Comparison of ENCODE assay signal across 8 mouse cellular contexts in genomic region chr11:36526381-36526780, GRCm38 (mm10).
DNase-seq lines count a peak whose midpoint lies in the region; ATAC-seq lines count a peak whose summit lies in the region.

No protein-coding gene starts in this region.

- H3K4me2 ChIP-seq in embryonic facial prominence, embryonic 15.5 days (replicated peaks), result no peak overlapping the region
- H3K4me2 ChIP-seq in heart, embryonic 15.5 days, result no peak overlapping the region

- no peak overlapping the region for H3K27ac ChIP-seq in embryonic facial prominence, embryonic 15.5 days (replicated peaks)
- no peak overlapping the region for H3K27ac ChIP-seq in heart, embryonic 15.5 days

- H3K36me3 ChIP-seq in embryonic facial prominence, embryonic 15.5 days, result no peaks in the 10 kb centered on the region
- no peaks in the 10 kb centered on the region for H3K36me3 ChIP-seq in heart, embryonic 15.5 days

- no peaks in the 10 kb centered on the region for H3K27me3 ChIP-seq in embryonic facial prominence, embryonic 15.5 days
- H3K27me3 ChIP-seq in heart, embryonic 15.5 days, result no peaks in the 10 kb centered on the region

- H3K9ac ChIP-seq in embryonic facial prominence, embryonic 15.5 days, result no peak overlapping the region
- no peak overlapping the region for H3K9ac ChIP-seq in heart, embryonic 15.5 days

- no peak overlapping the region for H3K4me3 ChIP-seq in embryonic facial prominence, embryonic 15.5 days (replicated peaks)
- H3K4me3 ChIP-seq in heart, embryonic 15.5 days, result no peak overlapping the region

- no peak for ATAC-seq in CD4-positive, CD25-positive, alpha-beta regulatory T cell, adult 4 months
- ATAC-seq in embryonic facial prominence, embryonic 15.5 days (ENCODE audit: insufficient number of reproducible peaks, low FRiP score, low TSS enrichment, low read depth), result peak; percentile 34; the same call in 1 of the 2 replicates
- 0 out of 2 replicates have a peak, but pooled peaks have one; percentile 18 for ATAC-seq in heart, embryonic 15.5 days (replicated peaks; ENCODE audit: insufficient number of reproducible peaks, insufficient read depth, low FRiP score, low read depth)

- peak; percentile 14 for DNase-seq in CD4-positive, CD25-positive, alpha-beta regulatory T cell, adult 2 months (ENCODE audit: low read depth, low spot score)
- DNase-seq in brain, adult 2 months (ENCODE audit: low read depth, low spot score), result peak; percentile 89
- DNase-seq in layer of hippocampus, postnatal 10 days (ENCODE audit: low spot score in 2 of 2), result peak; percentile 86 to 88
- DNase-seq in lung, postnatal 4 days, result peak; percentile 62 to 79
- peak; percentile 24 for DNase-seq in skeletal muscle tissue, adult 2 months (ENCODE audit: low read depth, low spot score)

- WGBS in embryonic facial prominence, embryonic 15.5 days, result 7% methylated on average over 8 of the region's 8 CpGs
- 8% methylated on average over 8 of the region's 8 CpGs for WGBS in heart, embryonic 15.5 days

- no peaks in the 10 kb centered on the region for H3K9me3 ChIP-seq in embryonic facial prominence, embryonic 15.5 days (replicated peaks)
- H3K9me3 ChIP-seq in heart, embryonic 15.5 days (replicated peaks), result no peaks in the 10 kb centered on the region

- no peaks in the 10 kb centered on the region; the same call in 1 of the 2 replicates for H3K4me1 ChIP-seq in embryonic facial prominence, embryonic 15.5 days
- 0 out of 2 replicates have a peak, but pooled peaks cover 4% of the 10 kb centered on the region for H3K4me1 ChIP-seq in heart, embryonic 15.5 days (replicated peaks)

Comparison
In these comparisons a context has a peak if more than half of its experiments do, and no peak if none do; other contexts are left out.
1. DNase-seq: peak in every context shown above with its lines; median percentile 89 in brain, adult 2 months; 87 in layer of hippocampus, postnatal 10 days; 70 in lung, postnatal 4 days; 24 in skeletal muscle tissue, adult 2 months; 14 in CD4-positive, CD25-positive, alpha-beta regulatory T cell, adult 2 months.